Mouse (Mus musculus): Measurements from ENCODE around the gene Spock1. TPM values are rescaled to one million over a fixed set of nuclear protein-coding genes. Genes with fewer than 3 reads are reported as not detected.

Gene Spock1
- polyA plus RNA-seq, 1 experiment from 2014 or later = 0.49 TPM

- Histone ChIP-seq H3K27ac (no peak overlapping the region), H3K9ac (ENCODE audit: low read depth, low read length) (no peak overlapping the region), H3K9me3 (replicated peaks; ENCODE audit: low read length) (no peaks in the 10 kb centered on the region), H3K27me3 (ENCODE audit: insufficient read depth, low read length) (no peaks in the 10 kb centered on the region), H3K4me1 (replicated peaks; ENCODE audit: insufficient read depth, low read length) (no peaks in the 10 kb centered on the region), H3K4me2 (ENCODE audit: low read length) (no peak overlapping the region), H3K4me3 (replicated peaks; ENCODE audit: low read depth, low read length) (no peak overlapping the region), H3K36me3 (ENCODE audit: insufficient read depth, low read length) (no peaks in the 10 kb centered on the region)
- DNase-seq (ENCODE audit: low spot score) (no peak), ATAC-seq (replicated peaks; ENCODE audit: low FRiP score, low read depth) (no peak)
- TF ChIP-seq CTCF (IDR thresholded peaks at IDR 0.05; ENCODE audit: low read depth) = no peak
- WGBS = 79% methylated on average over 5 of the region's 5 CpGs
Observed at GRCm38 (mm10) chr13:57761122-57761521, 147.0 kb downstream of the Spock1 start.

- ATAC-seq (replicated peaks; ENCODE audit: low FRiP score, low read depth) (no peak), DNase-seq (ENCODE audit: low spot score) (no peak)
- Histone ChIP-seq H3K9ac (ENCODE audit: low read depth, low read length) (no peak overlapping the region), H3K4me3 (replicated peaks; ENCODE audit: low read depth, low read length) (no peak overlapping the region), H3K27me3 (ENCODE audit: insufficient read depth, low read length) (no peaks in the 10 kb centered on the region), H3K4me1 (replicated peaks; ENCODE audit: insufficient read depth, low read length) (no peaks in the 10 kb centered on the region), H3K9me3 (replicated peaks; ENCODE audit: low read length) (no peaks in the 10 kb centered on the region), H3K27ac (no peak overlapping the region), H3K4me2 (ENCODE audit: low read length) (no peak overlapping the region), H3K36me3 (ENCODE audit: insufficient read depth, low read length) (no peaks in the 10 kb centered on the region)
- WGBS = 92% methylated on average over 3 of the region's 3 CpGs
- no peak for TF ChIP-seq CTCF (IDR thresholded peaks at IDR 0.05; ENCODE audit: low read depth)
Observed at GRCm38 (mm10) chr13:57760618-57761017, 147.5 kb downstream of the Spock1 start.

- no peaks in the 10 kb centered on the region for H3K9me3 ChIP-seq (replicated peaks; ENCODE audit: low read length)
- 87% methylated on average over 3 of the region's 3 CpGs for WGBS
- no peaks in the 10 kb centered on the region for H3K4me1 ChIP-seq (replicated peaks; ENCODE audit: insufficient read depth, low read length)
- no peaks in the 10 kb centered on the region for H3K27me3 ChIP-seq (ENCODE audit: insufficient read depth, low read length)
- no peaks in the 10 kb centered on the region for H3K36me3 ChIP-seq (ENCODE audit: insufficient read depth, low read length)
- no peak overlapping the region for H3K9ac ChIP-seq (ENCODE audit: low read depth, low read length)
- H3K4me2 ChIP-seq (ENCODE audit: low read length) = no peak overlapping the region
- no peak overlapping the region for H3K4me3 ChIP-seq (replicated peaks; ENCODE audit: low read depth, low read length)
- TF ChIP-seq CTCF (IDR thresholded peaks at IDR 0.05; ENCODE audit: low read depth) = no peak
- DNase-seq (ENCODE audit: low spot score) (no peak), ATAC-seq (replicated peaks; ENCODE audit: low FRiP score, low read depth) (no peak)
- H3K27ac ChIP-seq = no peak overlapping the region
Observed at GRCm38 (mm10) chr13:57756316-57756715, 151.8 kb downstream of the Spock1 start.

GRCm38 (mm10) chr13:57750831-57751230, 157.3 kb downstream of the Spock1 start:
- TF ChIP-seq CTCF (IDR thresholded peaks at IDR 0.05; ENCODE audit: low read depth) = no peak
- 48% methylated on average over 7 of the region's 7 CpGs for WGBS
- no peak overlapping the region for H3K27ac ChIP-seq
- no peaks in the 10 kb centered on the region for H3K27me3 ChIP-seq (ENCODE audit: insufficient read depth, low read length)
- peak; percentile 27 for DNase-seq (ENCODE audit: low spot score)
- H3K4me1 ChIP-seq (replicated peaks; ENCODE audit: insufficient read depth, low read length) = no peaks in the 10 kb centered on the region
- no peak overlapping the region for H3K9ac ChIP-seq (ENCODE audit: low read depth, low read length)
- H3K4me2 ChIP-seq (ENCODE audit: low read length) = no peak overlapping the region
- no peak for ATAC-seq (replicated peaks; ENCODE audit: low FRiP score, low read depth)
- H3K4me3 ChIP-seq (replicated peaks; ENCODE audit: low read depth, low read length) = no peak overlapping the region
- no peaks in the 10 kb centered on the region for H3K36me3 ChIP-seq (ENCODE audit: insufficient read depth, low read length)
- no peaks in the 10 kb centered on the region for H3K9me3 ChIP-seq (replicated peaks; ENCODE audit: low read length)

- H3K27me3 ChIP-seq (ENCODE audit: insufficient read depth, low read length) = no peaks in the 10 kb centered on the region
- H3K27ac ChIP-seq = no peak overlapping the region
- no peak overlapping the region for H3K4me2 ChIP-seq (ENCODE audit: low read length)
- H3K9ac ChIP-seq (ENCODE audit: low read depth, low read length) = no peak overlapping the region
- 76% methylated on average over 3 of the region's 3 CpGs for WGBS
- ATAC-seq (replicated peaks; ENCODE audit: low FRiP score, low read depth) (no peak), DNase-seq (ENCODE audit: low spot score) (no peak)
- TF ChIP-seq CTCF (IDR thresholded peaks at IDR 0.05; ENCODE audit: low read depth) = no peak
- no peaks in the 10 kb centered on the region for H3K9me3 ChIP-seq (replicated peaks; ENCODE audit: low read length)
- no peak overlapping the region for H3K4me3 ChIP-seq (replicated peaks; ENCODE audit: low read depth, low read length)
- H3K4me1 ChIP-seq (replicated peaks; ENCODE audit: insufficient read depth, low read length) = no peaks in the 10 kb centered on the region
- H3K36me3 ChIP-seq (ENCODE audit: insufficient read depth, low read length) = no peaks in the 10 kb centered on the region
Observed at GRCm38 (mm10) chr13:57744667-57745066, 163.5 kb downstream of the Spock1 start.

- no peak for TF ChIP-seq CTCF (IDR thresholded peaks at IDR 0.05; ENCODE audit: low read depth)
- Histone ChIP-seq H3K4me2 (ENCODE audit: low read length) (no peak overlapping the region), H3K27me3 (ENCODE audit: insufficient read depth, low read length) (no peaks in the 10 kb centered on the region), H3K9me3 (replicated peaks; ENCODE audit: low read length) (no peaks in the 10 kb centered on the region), H3K36me3 (ENCODE audit: insufficient read depth, low read length) (no peaks in the 10 kb centered on the region), H3K4me3 (replicated peaks; ENCODE audit: low read depth, low read length) (no peak overlapping the region), H3K9ac (ENCODE audit: low read depth, low read length) (no peak overlapping the region), H3K4me1 (replicated peaks; ENCODE audit: insufficient read depth, low read length) (no peaks in the 10 kb centered on the region), H3K27ac (no peak overlapping the region)
- ATAC-seq (replicated peaks; ENCODE audit: low FRiP score, low read depth) = no peak
- no peak for DNase-seq (ENCODE audit: low spot score)
- 74% methylated on average over 6 of the region's 6 CpGs for WGBS
Observed at GRCm38 (mm10) chr13:57741186-57741585, 166.9 kb downstream of the Spock1 start.

GRCm38 (mm10) chr13:57740473-57740872, 167.7 kb downstream of the Spock1 start:
- WGBS = 37% methylated on average over 5 of the region's 5 CpGs
- Histone ChIP-seq H3K9ac (ENCODE audit: low read depth, low read length) (no peak overlapping the region), H3K27ac (no peak overlapping the region), H3K36me3 (ENCODE audit: insufficient read depth, low read length) (no peaks in the 10 kb centered on the region), H3K9me3 (replicated peaks; ENCODE audit: low read length) (no peaks in the 10 kb centered on the region), H3K27me3 (ENCODE audit: insufficient read depth, low read length) (no peaks in the 10 kb centered on the region), H3K4me1 (replicated peaks; ENCODE audit: insufficient read depth, low read length) (no peaks in the 10 kb centered on the region), H3K4me2 (ENCODE audit: low read length) (no peak overlapping the region), H3K4me3 (replicated peaks; ENCODE audit: low read depth, low read length) (no peak overlapping the region)
- ATAC-seq (replicated peaks; ENCODE audit: low FRiP score, low read depth) = no peak
- TF ChIP-seq CTCF (IDR thresholded peaks at IDR 0.05; ENCODE audit: low read depth) = no peak
- no peak for DNase-seq (ENCODE audit: low spot score)

Data from kidney, postnatal 0 days (tissue).